Mouse (Mus musculus) neutrophil, adult 59 days (primary cell): ENCODE measurements around the gene Ddx52. TPM values are rescaled to one million over a fixed set of nuclear protein-coding genes. Genes with fewer than 3 reads are reported as not detected.

Experiments
- total RNA-seq, 2 experiments: library from RNA; stranded (reverse); gene quantifications; 1 replicate in 1 of 2; 2 replicates in 1 of 2; pipeline ENCODE4 v1.2.4; 2023

The Ddx52 gene
- total RNA-seq, result 10 to 100 TPM; 20.3 to 21.2 TPM

GRCm38 (mm10) chr11:83941950-83942840 lies at the start of gene Ddx52:
TSS of gene Ddx52 (plus strand) at chr11:83942062.

GRCm38 (mm10) chr11:83963991-83964921 lies 22.4 kb downstream of the Ddx52 start, which contains the start of gene Synrg:
TSS of gene Synrg (plus strand) at chr11:83964428.

Other genes with a start within 250 kb of the Ddx52 start
- 10 to 100 TPM; 19.8 to 35.5 TPM for gene Wfdc17, start 238.1 kb upstream of the Ddx52 start, total RNA-seq
- gene Wfdc18, start 233.0 kb upstream of the Ddx52 start, total RNA-seq, result not detected
- gene Wfdc21, start 195.1 kb upstream of the Ddx52 start, total RNA-seq, result 100 to 1,000 TPM; 619 to 711 TPM
- 10 to 100 TPM; 29.1 to 32.3 TPM for gene Heatr6, start 188.4 kb upstream of the Ddx52 start, total RNA-seq
- not detected for gene Hnf1b, start 92.0 kb upstream of the Ddx52 start, total RNA-seq
- gene Synrg, start 22.4 kb downstream of the Ddx52 start, total RNA-seq, result 10 to 100 TPM; 38.9 to 39.0 TPM
- under 1 TPM in 1 of 2 experiments, not detected in 1; 0.40 TPM for gene Dusp14, start 127.2 kb downstream of the Ddx52 start, total RNA-seq
- 1 to 10 TPM; 4.0 to 5.0 TPM for gene Tada2a, start 187.5 kb downstream of the Ddx52 start, total RNA-seq
- 10 to 100 TPM; 17.1 to 20.4 TPM for gene Acaca, start 187.6 kb downstream of the Ddx52 start, total RNA-seq
- gene Gm11437, start 225.4 kb downstream of the Ddx52 start, total RNA-seq, result not detected